Mouse (Mus musculus) spleen, adult 2 months (tissue): ENCODE measurements around the gene Flot2.

Experiments
- CTCF ChIP-seq: fragments of 200-500 bp; IDR thresholded peaks from 2 replicates; pipeline ENCODE4 v1.5.1; 2011; ENCODE audit warnings: mild to moderate bottlenecking, inconsistent platforms; ENCODE audit not compliant: insufficient read depth, insufficient read length, insufficient replicate concordance; ENCODE audit errors: extremely low read depth
- POLR2A ChIP-seq: fragments of 200-500 bp; IDR thresholded peaks from 2 replicates; pipeline ENCODE4 v1.6.1; 2011; ENCODE audit warnings: low read depth, low read length, inconsistent platforms

- TF ChIP-seq POLR2A (no peak), CTCF (no peak)
Observed at GRCm38 (mm10) chr11:78053078-78053477, 15.3 kb downstream of the Flot2 start.
